Mouse (Mus musculus) splenic B cell, adult 2 months (primary cell): Measurements from ENCODE around the gene Lrrtm4.

ENCODE experiments used
- DNase-seq: peaks from one replicate; pipeline ENCODE4 v3.0.0-alpha.2; 2011; ENCODE audit warnings: low read depth, low spot score
- H3K27me3 ChIP-seq: 2 replicates; pipeline ENCODE4 v1.6.1; 2012; ENCODE audit warnings: mild to moderate bottlenecking, low read length, moderate library complexity, mixed read lengths; ENCODE audit not compliant: control insufficient read depth, poor library complexity, insufficient read depth, severe bottlenecking
- H3K36me3 ChIP-seq: 2 replicates; pipeline ENCODE4 v1.6.1; 2012; ENCODE audit warnings: mild to moderate bottlenecking, low read length, moderate library complexity, mixed read lengths; ENCODE audit not compliant: control insufficient read depth, poor library complexity, insufficient read depth, severe bottlenecking

Gene Lrrtm4

GRCm38 (mm10) chr6:80720468-80720867, 701.8 kb downstream of the Lrrtm4 start:
- DNase-seq = no peak
- H3K36me3 ChIP-seq = no peaks in the 10 kb centered on the region
- no peaks in the 10 kb centered on the region for H3K27me3 ChIP-seq

GRCm38 (mm10) chr6:80733416-80733815, 714.7 kb downstream of the Lrrtm4 start:
- DNase-seq = no peak
- no peaks in the 10 kb centered on the region for H3K36me3 ChIP-seq
- no peaks in the 10 kb centered on the region for H3K27me3 ChIP-seq

- no peak for DNase-seq
- Histone ChIP-seq H3K27me3 (no peaks in the 10 kb centered on the region), H3K36me3 (no peaks in the 10 kb centered on the region)
These were observed 732.1 kb downstream of the Lrrtm4 start for GRCm38 (mm10) chr6:80750769-80751168.

- no peak for DNase-seq
These were observed 742.0 kb downstream of the Lrrtm4 start for GRCm38 (mm10) chr6:80760641-80761204.

GRCm38 (mm10) chr6:80786282-80786681, 767.6 kb downstream of the Lrrtm4 start:
- Histone ChIP-seq H3K27me3 (no peaks in the 10 kb centered on the region), H3K36me3 (no peaks in the 10 kb centered on the region)
- no peak for DNase-seq

More at GRCm38 (mm10) chr6:80760641-80761204, 742.0 kb downstream of the Lrrtm4 start:
- H3K36me3 ChIP-seq = no peaks in the 10 kb centered on the region
- H3K27me3 ChIP-seq = no peaks in the 10 kb centered on the region

- H3K36me3 ChIP-seq = no peaks in the 10 kb centered on the region
- DNase-seq = no peak
These were observed 805.1 kb downstream of the Lrrtm4 start for GRCm38 (mm10) chr6:80823753-80824152.

GRCm38 (mm10) chr6:80839784-80840183, 821.1 kb downstream of the Lrrtm4 start:
- Histone ChIP-seq H3K36me3 (no peaks in the 10 kb centered on the region), H3K27me3 (no peaks in the 10 kb centered on the region)
- no peak for DNase-seq

More at GRCm38 (mm10) chr6:80823753-80824152, 805.1 kb downstream of the Lrrtm4 start:
- no peaks in the 10 kb centered on the region; the same call in 1 of the 2 replicates for H3K27me3 ChIP-seq

GRCm38 (mm10) chr6:80845294-80845693, 826.6 kb downstream of the Lrrtm4 start:
- H3K36me3 ChIP-seq = no peaks in the 10 kb centered on the region
- no peak for DNase-seq
- H3K27me3 ChIP-seq = no peaks in the 10 kb centered on the region

GRCm38 (mm10) chr6:80856910-80857543, 838.4 kb downstream of the Lrrtm4 start:
- DNase-seq = no peak
- Histone ChIP-seq H3K36me3 (no peaks in the 10 kb centered on the region), H3K27me3 (no peaks in the 10 kb centered on the region)
